Comparison of ENCODE assay signal across 8 mouse cellular contexts in genomic region chr1:119328921-119329692, GRCm38 (mm10).
DNase-seq lines count a peak whose midpoint lies in the region; ATAC-seq and TF ChIP-seq lines count a peak whose summit lies in the region.

No protein-coding gene starts in this region.

- peak; percentile 61 for DNase-seq in limb, embryonic 14.5 days (ENCODE audit: low spot score)
- no peak for DNase-seq in spleen, postnatal 10 days (ENCODE audit: low spot score in 2 of 2)
- DNase-seq in gastrocnemius, postnatal 4 days (ENCODE audit: low spot score in 2 of 2): no peak

- H3K4me3 ChIP-seq in liver, embryonic 16.5 days (ENCODE audit: low read depth, low read length): no peak overlapping the region
- no peak overlapping the region for H3K4me3 ChIP-seq in liver, embryonic 12.5 days
- H3K4me3 ChIP-seq in forebrain, embryonic 12.5 days (replicated peaks): no peak overlapping the region
- no peak overlapping the region for H3K4me3 ChIP-seq in kidney, embryonic 16.5 days (ENCODE audit: low read length)
- H3K4me3 ChIP-seq in limb, embryonic 14.5 days (replicated peaks; ENCODE audit: low read length): no peak overlapping the region
- H3K4me3 ChIP-seq in neural tube, embryonic 15.5 days (replicated peaks): no peak overlapping the region

- 33% methylated on average over 15 of the region's 15 CpGs for WGBS in liver, embryonic 16.5 days (ENCODE audit: insufficient replicate concordance)
- 32% methylated on average over 15 of the region's 15 CpGs for WGBS in liver, embryonic 12.5 days (ENCODE audit: insufficient replicate concordance)
- WGBS in forebrain, embryonic 12.5 days: 2% methylated on average over 15 of the region's 15 CpGs
- 17% methylated on average over 15 of the region's 15 CpGs for WGBS in kidney, embryonic 16.5 days
- WGBS in limb, embryonic 14.5 days: 17% methylated on average over 15 of the region's 15 CpGs
- WGBS in neural tube, embryonic 15.5 days: 8% methylated on average over 15 of the region's 15 CpGs

- H3K9me3 ChIP-seq in liver, embryonic 16.5 days (replicated peaks; ENCODE audit: control insufficient read depth, low read length): no peaks in the 10 kb centered on the region
- H3K9me3 ChIP-seq in liver, embryonic 12.5 days (replicated peaks): no peaks in the 10 kb centered on the region
- H3K9me3 ChIP-seq in forebrain, embryonic 12.5 days: no peaks in the 10 kb centered on the region
- no peaks in the 10 kb centered on the region for H3K9me3 ChIP-seq in kidney, embryonic 16.5 days (ENCODE audit: low read length)
- H3K9me3 ChIP-seq in limb, embryonic 14.5 days (ENCODE audit: control insufficient read depth, low read length): no peaks in the 10 kb centered on the region
- H3K9me3 ChIP-seq in neural tube, embryonic 15.5 days (replicated peaks): no peaks in the 10 kb centered on the region

- no peaks in the 10 kb centered on the region for H3K27me3 ChIP-seq in liver, embryonic 16.5 days (ENCODE audit: control insufficient read depth, insufficient read depth, low read depth, low read length)
- peaks cover 13% of the 10 kb centered on the region; the same call in 1 of the 2 replicates for H3K27me3 ChIP-seq in liver, embryonic 12.5 days (replicated peaks)
- peaks cover 57% of the 10 kb centered on the region for H3K27me3 ChIP-seq in forebrain, embryonic 12.5 days
- H3K27me3 ChIP-seq in kidney, embryonic 16.5 days (ENCODE audit: insufficient read depth, low read length): no peaks in the 10 kb centered on the region
- no peaks in the 10 kb centered on the region for H3K27me3 ChIP-seq in limb, embryonic 14.5 days (ENCODE audit: control insufficient read depth, insufficient read depth, low read length)
- no peaks in the 10 kb centered on the region for H3K27me3 ChIP-seq in neural tube, embryonic 15.5 days (replicated peaks)

- peak; percentile 35; the same call in 1 of the 2 replicates for ATAC-seq in liver, embryonic 16.5 days (ENCODE audit: low read depth)
- no peak for ATAC-seq in liver, embryonic 12.5 days
- peak; percentile 89 for ATAC-seq in forebrain, embryonic 12.5 days (ENCODE audit: low FRiP score)
- ATAC-seq in kidney, embryonic 16.5 days (ENCODE audit: low FRiP score, low TSS enrichment): peak; percentile 82
- peak; percentile 72 for ATAC-seq in limb, embryonic 14.5 days (ENCODE audit: low FRiP score, low read depth)
- ATAC-seq in neural tube, embryonic 15.5 days (ENCODE audit: low FRiP score): peak; percentile 76

- H3K27ac ChIP-seq in liver, embryonic 16.5 days (ENCODE audit: low read length): no peak overlapping the region
- H3K27ac ChIP-seq in liver, embryonic 12.5 days: no peak overlapping the region
- peak overlapping the region; percentile 91 for H3K27ac ChIP-seq in forebrain, embryonic 12.5 days
- H3K27ac ChIP-seq in kidney, embryonic 16.5 days (ENCODE audit: low read length): no peak overlapping the region
- peak overlapping the region; percentile 38; the same call in 1 of the 2 replicates for H3K27ac ChIP-seq in limb, embryonic 14.5 days (replicated peaks; ENCODE audit: low read depth, low read length)
- peak overlapping the region; percentile 61; the same call in 1 of the 2 replicates for H3K27ac ChIP-seq in neural tube, embryonic 15.5 days (replicated peaks)

- TF ChIP-seq POLR2A in limb, embryonic 14.5 days (IDR thresholded peaks at IDR 0.05; ENCODE audit: borderline replicate concordance, extremely low read depth, insufficient read depth, insufficient read length): no peak

- H3K4me2 ChIP-seq in liver, embryonic 16.5 days (ENCODE audit: low read depth, low read length): no peak overlapping the region
- H3K4me2 ChIP-seq in liver, embryonic 12.5 days: no peak overlapping the region
- H3K4me2 ChIP-seq in forebrain, embryonic 12.5 days: peak overlapping the region; percentile 34
- H3K4me2 ChIP-seq in kidney, embryonic 16.5 days (replicated peaks; ENCODE audit: low read depth, low read length): no peak overlapping the region
- H3K4me2 ChIP-seq in limb, embryonic 14.5 days (replicated peaks; ENCODE audit: low read depth, low read length, severe bottlenecking): no peak overlapping the region; the same call in 1 of the 2 replicates
- H3K4me2 ChIP-seq in neural tube, embryonic 15.5 days: no peak overlapping the region

- no peaks in the 10 kb centered on the region for H3K36me3 ChIP-seq in liver, embryonic 16.5 days (ENCODE audit: control insufficient read depth, insufficient read depth)
- no peaks in the 10 kb centered on the region for H3K36me3 ChIP-seq in liver, embryonic 12.5 days
- H3K36me3 ChIP-seq in forebrain, embryonic 12.5 days (replicated peaks): no peaks in the 10 kb centered on the region
- H3K36me3 ChIP-seq in kidney, embryonic 16.5 days (ENCODE audit: insufficient read depth, low read length): no peaks in the 10 kb centered on the region
- no peaks in the 10 kb centered on the region for H3K36me3 ChIP-seq in limb, embryonic 14.5 days (ENCODE audit: control insufficient read depth, insufficient read depth, low read length)
- no peaks in the 10 kb centered on the region for H3K36me3 ChIP-seq in neural tube, embryonic 15.5 days

- no peaks in the 10 kb centered on the region for H3K4me1 ChIP-seq in liver, embryonic 16.5 days (ENCODE audit: control insufficient read depth, low read depth, low read length)
- H3K4me1 ChIP-seq in liver, embryonic 12.5 days: no peaks in the 10 kb centered on the region
- peaks cover 29% of the 10 kb centered on the region for H3K4me1 ChIP-seq in forebrain, embryonic 12.5 days
- H3K4me1 ChIP-seq in kidney, embryonic 16.5 days (ENCODE audit: insufficient read depth, low read length): no peaks in the 10 kb centered on the region
- peaks cover 6% of the 10 kb centered on the region for H3K4me1 ChIP-seq in limb, embryonic 14.5 days (ENCODE audit: control insufficient read depth, insufficient read depth, low read length)
- peaks cover 10% of the 10 kb centered on the region for H3K4me1 ChIP-seq in neural tube, embryonic 15.5 days

- H3K9ac ChIP-seq in liver, embryonic 16.5 days (ENCODE audit: low read depth, low read length): no peak overlapping the region
- no peak overlapping the region for H3K9ac ChIP-seq in liver, embryonic 12.5 days
- 0 out of 2 replicates have a peak overlapping the region, but pooled peaks have one; percentile 12 for H3K9ac ChIP-seq in forebrain, embryonic 12.5 days
- H3K9ac ChIP-seq in kidney, embryonic 16.5 days (replicated peaks; ENCODE audit: low read length): peak overlapping the region; percentile 42; the same call in 1 of the 2 replicates
- H3K9ac ChIP-seq in limb, embryonic 14.5 days (ENCODE audit: low read depth, low read length, severe bottlenecking): 0 out of 2 replicates have a peak overlapping the region, but pooled peaks have one; percentile 16
- no peak overlapping the region for H3K9ac ChIP-seq in neural tube, embryonic 15.5 days (replicated peaks)

Comparison
In these comparisons a context has a peak if more than half of its experiments do, and no peak if none do; other contexts are left out.
1. H3K27ac ChIP-seq: peak in forebrain, embryonic 12.5 days (single experiment), limb, embryonic 14.5 days (single experiment) and neural tube, embryonic 15.5 days (single experiment); none in liver, embryonic 16.5 days (single experiment), liver, embryonic 12.5 days (single experiment) and kidney, embryonic 16.5 days (single experiment).
2. H3K9ac ChIP-seq: peak in forebrain, embryonic 12.5 days (single experiment), kidney, embryonic 16.5 days (single experiment) and limb, embryonic 14.5 days (single experiment); none in liver, embryonic 16.5 days (single experiment), liver, embryonic 12.5 days (single experiment) and neural tube, embryonic 15.5 days (single experiment).